Mouse (Mus musculus): ENCODE data around the gene Fam19a4.

Gene Fam19a4

DNA sequence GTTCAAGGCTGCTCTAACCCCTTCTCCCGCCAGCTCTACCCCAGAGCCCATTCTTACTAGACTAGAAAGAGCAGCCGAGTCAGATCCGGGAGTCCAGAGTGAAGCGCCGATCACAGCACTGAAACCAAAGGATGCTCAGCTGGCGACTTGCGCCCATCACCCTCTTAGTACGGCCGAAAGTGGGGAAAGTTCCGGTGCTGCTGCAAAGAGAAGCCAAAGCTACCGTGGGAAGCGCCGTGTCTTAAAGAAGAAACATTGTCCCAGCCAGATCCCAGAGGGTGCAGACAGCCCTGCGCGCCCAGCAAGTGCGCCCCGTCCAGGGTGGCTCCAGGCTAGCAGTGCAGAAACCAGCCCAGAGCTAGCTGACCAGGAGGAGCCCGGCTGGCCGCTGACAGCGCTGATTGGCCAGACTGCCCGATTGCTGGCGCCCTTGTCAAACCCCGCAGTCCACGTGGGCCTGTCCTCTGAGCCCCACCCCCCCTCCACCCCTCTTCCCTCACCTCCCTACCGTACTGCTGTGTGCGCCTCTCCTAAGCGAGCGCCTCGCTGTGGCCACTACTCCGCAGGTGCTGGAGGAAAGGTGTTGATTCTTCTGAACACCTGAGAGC is at the start of gene Fam19a4:
Fam19a4 (minus strand) TSS at position 340 of the 608 bp plus-strand sequence.
- no peak for DNase-seq (ENCODE audit: low read depth, low spot score)

DNA sequence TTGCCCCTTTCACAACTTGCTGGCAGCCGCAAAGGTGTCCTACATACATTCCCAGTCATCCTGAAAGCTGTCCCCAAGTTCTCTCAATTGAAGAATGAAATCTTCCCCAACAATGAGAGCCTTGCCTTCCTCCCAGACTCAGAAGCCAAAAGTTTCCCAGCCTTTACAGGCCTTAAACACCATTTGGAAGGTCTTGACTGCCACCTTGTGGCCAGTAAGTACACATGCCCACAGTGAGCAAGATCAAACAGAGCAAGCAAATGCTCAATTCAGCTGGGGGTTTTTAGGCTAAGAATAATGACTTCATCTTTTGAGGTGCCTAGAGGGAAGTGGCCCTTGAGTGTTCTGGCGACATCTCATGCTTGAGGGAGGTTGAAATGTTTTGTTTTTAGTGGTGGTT is 46.6 kb upstream of the Fam19a4 start:
- peak; percentile 43 for DNase-seq (ENCODE audit: low read depth, low spot score)

DNA sequence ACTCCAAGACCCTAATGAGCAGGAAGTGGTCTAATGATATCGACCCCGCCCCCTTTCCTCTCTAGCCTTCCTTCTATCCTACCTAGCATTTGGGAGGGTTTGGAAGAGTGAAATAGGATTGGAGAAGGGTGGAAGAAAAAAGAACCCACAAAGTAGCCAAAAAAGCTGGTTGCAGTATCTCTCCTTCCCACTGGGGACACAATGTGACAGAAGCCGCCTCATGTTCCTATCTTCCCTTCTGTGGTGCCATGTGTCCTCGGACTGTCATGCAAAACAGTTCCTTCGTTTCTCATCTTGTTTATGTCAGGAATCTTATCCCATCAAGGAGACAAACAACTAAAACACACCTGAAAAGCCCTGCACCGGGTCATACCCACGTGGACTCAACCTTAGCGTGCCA is 45.9 kb upstream of the Fam19a4 start:
- no peak for DNase-seq (ENCODE audit: low read depth, low spot score)

DNA sequence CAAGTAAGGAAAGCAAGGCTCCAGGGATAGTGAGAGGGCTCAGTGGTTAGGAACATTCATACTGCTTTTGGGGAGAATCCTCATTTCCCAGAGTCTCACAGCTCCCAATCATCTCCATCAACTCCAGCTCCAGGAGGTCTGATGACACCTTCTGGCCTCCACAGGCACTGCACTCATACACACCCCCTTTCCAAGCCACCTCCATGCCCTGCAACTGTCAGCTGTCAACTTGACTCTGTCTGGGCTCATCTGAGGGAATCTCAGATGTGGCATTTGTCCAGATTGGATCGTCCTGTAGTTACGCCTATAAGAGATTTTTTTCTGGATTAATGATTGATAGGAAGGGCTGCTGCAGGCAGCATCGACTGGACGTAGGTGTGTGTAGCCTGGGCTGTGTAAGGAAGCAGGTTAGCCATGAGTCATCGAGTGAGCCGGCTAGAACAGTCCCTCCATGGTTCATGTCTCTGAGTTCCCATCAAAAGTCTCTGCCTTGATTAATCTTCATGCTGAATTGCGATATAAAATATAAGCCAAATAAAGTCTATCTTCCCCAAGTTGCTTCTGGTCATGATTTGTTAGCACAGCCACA is 44.1 kb upstream of the Fam19a4 start:
- no peak for DNase-seq (ENCODE audit: low read depth, low spot score)

DNA sequence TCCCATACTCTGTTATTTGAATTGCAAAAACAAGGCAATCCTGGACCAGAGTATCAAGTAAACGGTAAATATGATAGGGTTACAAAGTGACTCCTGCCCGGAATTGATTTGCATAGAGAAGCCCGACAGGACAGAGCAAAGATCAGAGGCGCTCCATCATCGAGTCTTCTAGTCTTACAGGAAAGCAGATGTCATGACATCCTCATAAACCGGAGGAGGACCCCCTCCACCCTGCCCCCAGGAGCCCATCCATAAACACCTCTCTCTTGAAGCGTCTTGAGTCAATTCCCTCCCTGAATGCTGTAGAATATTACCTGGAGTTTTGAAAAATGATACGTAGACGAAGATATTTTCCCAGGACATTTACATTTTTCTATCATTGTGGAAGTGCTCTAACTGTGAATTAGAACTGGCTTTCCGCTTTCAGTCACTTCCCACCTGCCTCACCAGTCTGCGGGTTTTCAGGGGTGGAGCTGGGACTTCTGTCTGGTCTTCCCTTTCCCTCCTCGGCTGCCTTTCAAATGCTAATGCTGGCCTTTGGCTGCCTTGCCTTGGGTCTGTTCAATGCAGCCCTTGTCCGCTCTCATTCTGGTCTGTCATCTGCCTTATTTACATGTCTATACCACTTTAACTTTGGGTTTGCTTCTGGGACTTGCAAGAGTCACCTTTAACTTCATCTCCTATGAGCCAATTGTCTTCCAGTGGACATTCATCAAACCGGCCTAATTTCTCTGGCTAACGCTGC is 41.9 kb upstream of the Fam19a4 start:
- DNase-seq (ENCODE audit: low read depth, low spot score): no peak

DNA sequence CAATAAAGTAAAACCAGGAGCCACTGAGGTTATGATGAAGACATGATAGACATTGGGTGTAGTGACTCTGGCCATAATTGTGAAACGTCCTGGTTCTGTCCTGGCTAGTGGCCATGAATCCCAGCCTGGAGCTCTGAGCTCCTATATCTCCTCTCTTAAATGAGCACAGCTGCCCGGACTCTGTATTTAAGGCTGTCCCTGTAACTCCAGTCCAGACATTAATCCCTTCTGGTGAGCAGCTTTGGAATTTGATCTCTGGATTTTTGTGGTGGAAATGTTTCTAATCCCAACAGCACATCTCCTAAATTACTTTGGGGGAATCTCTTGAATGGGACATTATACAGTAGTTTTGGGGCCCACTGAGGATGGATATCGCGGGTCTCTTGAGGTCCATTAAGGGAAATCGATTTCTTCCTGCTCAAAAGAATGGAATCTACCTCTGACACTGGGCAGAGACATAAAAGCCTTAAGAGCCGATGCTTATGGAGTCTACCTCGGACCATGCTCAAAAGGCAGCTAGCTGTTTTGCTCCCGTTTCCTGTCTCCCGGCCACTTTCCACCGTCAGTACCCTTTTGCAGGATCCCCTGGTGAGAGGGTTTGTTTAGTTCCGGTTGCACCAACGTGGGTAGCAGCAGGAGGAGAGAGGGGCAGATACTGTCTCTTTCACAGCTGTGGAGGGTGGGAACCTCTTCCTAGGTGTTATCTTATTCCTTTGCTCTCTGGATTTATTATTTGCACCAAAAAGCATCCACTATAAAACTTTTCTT is 41.2 kb upstream of the Fam19a4 start:
- DNase-seq (ENCODE audit: low read depth, low spot score): no peak

DNA sequence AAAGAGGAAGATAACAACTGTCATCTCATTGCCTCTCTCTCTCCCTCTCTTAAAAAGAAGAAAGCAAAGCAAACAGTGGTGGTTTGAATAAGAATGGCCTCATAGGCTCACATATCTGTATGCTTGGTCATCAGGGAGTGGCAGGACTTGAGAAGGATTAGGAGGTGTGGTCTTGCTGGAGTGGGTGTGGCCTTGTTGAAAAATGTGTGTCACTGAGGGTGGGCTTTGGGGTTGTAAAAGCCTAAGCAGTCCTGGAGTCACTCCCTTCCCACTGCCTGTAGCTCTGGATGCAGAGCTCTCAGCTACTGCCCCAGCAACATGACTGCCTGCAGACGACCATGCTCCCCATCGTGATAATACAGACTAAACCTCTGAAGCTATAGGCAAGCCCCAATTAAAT is 22.1 kb upstream of the Fam19a4 start:
- DNase-seq (ENCODE audit: low read depth, low spot score): no peak

DNA sequence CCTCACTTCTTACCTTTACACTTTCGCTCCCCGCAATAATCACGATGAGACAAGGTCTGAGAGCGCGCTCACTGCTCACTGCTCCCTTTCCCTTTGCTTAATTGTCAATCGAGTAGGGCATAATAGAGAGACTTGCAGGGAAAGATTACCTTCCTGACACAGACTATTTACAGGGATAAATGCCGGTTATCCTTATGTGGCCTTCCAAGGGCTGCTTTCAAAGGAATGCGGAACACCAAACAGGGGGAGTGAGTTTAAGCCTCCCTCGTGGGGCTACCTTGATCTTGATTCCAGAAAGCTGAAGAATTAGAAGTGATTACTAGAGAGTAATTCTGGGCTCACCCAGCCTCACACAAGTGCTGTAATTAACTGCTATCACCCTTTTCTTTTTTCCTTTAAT is 19.8 kb upstream of the Fam19a4 start:
- DNase-seq (ENCODE audit: low read depth, low spot score): no peak

DNA sequence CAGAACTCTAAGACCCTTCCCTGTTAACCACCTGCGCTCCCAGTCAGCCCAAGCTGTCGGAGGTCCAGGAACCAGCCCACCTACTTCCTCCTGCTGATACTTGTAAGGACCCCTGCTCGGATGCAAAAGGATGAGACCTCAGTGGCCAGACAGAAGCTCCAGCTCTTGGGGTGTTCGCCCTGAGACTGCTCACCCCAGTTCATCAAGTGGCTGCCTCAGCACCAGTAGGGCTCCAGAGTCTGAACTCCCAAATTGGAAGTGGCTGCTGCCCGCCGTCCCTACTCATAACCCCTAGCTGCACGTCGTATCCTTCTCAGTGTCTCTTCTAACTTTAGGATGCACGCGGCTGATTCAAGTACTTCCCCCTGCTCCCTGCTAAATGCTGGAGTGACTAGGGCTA is 614 bp downstream of the Fam19a4 start:
- DNase-seq (ENCODE audit: low read depth, low spot score): no peak

DNA sequence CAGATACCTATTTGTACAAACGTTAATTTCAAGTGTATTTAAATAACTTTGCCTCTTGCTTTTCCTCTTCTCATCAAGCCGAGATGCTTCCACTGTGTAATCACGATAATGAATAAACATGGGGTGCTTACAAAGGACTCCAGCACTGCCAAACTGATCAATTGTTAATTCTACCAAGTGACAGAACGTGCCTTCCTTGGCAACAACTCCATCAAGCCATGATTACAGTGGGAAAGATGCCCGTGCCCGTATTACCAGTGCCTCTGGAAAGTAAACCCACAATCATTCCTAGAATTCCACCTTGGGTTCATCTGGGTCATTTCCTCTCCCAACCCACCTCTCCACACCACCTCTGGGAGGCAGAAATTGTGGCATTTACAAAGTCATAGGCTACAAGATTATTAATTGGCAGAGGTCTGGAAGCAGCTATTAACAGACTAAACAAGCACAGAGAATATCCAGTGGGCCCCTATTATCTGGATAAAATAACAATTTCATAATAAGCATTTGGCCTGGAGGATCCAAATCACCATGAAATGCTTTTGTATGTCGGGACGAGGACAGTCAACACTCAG is 7.9 kb downstream of the Fam19a4 start:
- no peak for DNase-seq (ENCODE audit: low read depth, low spot score)

DNA sequence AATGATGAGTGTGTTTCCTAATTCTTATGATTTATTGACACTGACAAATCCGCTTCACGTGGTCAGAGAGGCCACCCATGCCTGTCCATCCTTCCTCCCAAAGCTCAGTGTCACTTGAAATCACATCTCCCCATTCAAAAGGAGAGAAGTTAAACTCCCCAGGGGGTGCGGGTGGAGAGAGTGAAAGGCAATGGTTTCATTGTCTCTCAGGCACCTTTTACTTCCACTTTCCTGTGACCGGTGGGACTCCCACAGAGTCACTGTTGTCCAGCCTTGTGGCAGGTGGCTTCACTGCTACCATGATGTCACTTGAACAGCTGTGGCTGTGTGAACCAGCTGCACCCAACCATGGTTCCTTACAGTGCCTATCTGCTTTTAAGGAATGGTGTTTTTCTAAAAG is 11.8 kb downstream of the Fam19a4 start:
- no peak for DNase-seq (ENCODE audit: low read depth, low spot score)

DNA sequence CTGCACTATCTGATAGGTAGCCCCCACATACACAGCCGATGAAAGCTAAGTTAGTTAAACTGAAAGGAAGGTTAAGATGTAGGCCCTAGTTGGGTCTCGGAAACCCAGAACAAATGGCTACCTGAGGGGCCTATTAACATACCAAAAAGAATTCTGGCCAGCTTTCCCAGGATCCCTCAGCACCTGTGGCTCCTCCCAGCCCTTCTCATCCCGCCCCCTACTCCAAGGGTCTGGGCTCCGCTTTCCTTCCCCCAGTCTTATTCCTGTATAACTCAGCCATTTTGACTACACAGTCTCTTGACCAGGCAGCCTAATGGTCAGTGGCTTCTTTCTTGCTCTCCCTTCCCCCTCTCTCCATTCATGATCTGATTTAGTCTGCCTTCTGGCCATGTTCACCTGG is 13.7 kb downstream of the Fam19a4 start:
- DNase-seq (ENCODE audit: low read depth, low spot score): no peak

DNA sequence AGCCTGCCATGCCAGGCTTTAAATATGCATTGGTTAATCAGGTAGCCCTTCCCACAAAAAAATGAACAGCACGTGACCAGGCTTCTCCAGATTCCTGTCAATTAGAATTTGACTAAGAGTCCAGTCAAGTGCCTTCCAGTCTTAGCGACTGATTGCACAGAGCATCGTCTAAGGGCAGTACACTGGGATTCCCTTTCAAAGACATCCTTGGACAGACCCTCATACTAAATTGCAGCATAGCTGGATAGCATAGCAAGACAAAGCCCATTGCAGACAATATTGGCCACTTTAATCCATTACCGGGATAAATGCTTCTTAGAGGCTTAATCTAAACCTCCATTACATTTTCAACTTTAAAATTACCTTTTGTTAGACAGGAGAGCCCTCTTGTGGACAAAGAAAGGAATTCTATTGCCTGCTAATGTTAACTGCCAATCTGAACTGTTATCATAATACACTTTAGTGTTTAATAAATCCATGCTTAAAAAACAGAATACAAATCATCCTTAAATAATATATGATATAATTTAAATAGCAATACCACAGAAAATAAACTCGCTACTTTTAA is 33.0 kb downstream of the Fam19a4 start:
- peak; percentile 30 for DNase-seq (ENCODE audit: low read depth, low spot score)

DNA sequence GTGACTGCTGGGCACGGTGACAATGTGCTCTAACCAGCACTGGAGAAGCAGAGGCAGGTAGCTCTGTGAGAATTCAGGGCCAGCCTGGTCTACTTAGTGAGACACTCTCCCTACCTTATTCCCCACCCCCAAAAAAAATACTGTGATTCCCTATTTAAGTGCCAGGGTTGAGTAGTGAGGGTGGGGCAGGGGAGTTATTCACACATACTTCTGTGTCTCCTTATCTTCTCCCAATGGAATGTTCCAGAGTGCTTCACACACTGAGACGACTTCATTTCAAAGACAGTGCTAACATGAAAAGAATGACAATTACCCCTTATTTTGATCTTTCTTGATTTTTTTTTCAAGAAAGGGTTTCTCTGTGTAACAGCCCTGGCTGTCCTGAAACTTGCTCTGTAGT is 40.9 kb downstream of the Fam19a4 start:
- DNase-seq (ENCODE audit: low read depth, low spot score): no peak

DNA sequence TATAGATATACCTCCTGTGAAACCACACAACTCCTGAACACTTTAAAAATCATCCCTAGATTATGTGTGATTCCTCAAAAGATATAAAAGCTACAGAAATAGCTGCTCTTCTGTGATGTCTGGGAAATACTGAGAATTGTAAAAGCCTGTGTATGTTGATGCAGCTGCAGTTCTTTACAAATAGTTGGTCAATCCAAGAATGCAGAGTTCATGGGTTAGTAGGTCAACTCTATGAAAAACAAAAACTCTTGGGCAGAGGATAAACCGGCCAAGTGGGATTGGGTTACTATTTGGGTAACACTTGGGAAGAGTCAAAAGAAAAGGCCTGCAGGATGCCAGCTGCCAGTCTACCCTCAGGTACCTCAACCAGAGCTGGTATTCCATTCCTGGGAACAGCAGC is 43.5 kb downstream of the Fam19a4 start:
- no peak for DNase-seq (ENCODE audit: low read depth, low spot score)

DNA sequence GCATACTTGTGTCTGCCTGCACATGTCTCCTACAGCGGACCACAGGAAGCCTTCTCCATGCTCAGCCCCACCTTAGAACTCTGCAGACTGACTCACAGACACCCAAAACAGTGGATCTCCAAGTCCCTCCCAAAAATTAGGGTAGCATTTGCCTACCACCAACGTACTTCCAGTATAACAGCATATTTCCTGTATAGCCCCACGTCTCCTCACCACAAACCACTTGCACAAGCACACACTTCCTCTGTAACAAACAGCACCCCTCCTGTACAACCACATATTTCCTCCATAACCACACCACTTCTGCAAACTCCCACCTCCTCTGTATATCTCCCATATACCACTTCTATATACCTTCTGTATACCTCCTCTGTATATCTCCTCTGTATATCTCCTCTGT is 44.2 kb downstream of the Fam19a4 start:
- no peak for DNase-seq (ENCODE audit: low read depth, low spot score)

DNA sequence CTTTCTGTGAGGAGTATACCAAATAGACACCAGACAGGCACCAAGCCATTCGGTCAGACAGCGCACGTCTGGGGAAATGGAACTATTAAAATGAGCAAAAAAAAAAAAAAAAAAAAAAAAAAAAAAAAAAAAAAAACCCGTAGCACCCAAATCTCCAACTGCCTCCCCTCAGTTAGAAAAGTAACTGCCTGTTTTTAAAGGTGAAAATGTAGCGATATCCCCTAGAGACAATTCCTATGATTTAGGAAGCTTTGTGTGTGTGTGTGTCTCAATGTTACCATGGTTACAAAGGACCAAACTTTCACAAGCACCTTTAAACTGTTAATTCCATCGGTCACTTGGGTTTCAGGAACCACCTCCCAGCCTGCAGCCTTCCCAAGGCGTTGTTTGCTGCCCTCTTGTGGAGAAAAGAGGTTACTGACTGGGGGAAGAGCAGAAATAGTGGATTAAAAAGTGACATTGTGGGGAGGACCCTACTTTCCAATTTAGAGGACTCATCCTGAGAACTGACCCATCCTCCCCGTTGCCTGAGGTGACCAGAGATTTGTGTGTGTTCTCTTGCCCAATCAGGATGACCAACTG is 53.6 kb downstream of the Fam19a4 start:
- no peak for DNase-seq (ENCODE audit: low read depth, low spot score)

DNA sequence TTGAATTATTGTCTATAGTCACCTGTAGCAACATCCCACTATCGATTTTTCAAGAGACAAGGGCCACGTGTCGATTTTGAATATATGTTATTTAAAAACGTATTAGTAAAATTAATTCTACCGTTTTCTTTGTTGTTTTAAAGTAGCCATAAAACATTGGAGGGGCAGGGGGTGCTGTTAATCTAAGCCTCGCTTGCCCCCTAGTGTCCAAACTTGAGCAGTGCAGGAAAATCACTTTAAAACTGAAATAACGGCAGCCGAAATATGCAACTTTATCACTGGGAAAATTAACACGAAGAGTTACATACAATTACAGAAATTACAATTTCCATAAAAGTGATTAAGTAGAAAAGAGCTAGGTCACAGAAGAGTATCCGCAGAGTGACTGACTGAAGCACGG is 55.2 kb downstream of the Fam19a4 start:
- DNase-seq (ENCODE audit: low read depth, low spot score): no peak

DNA sequence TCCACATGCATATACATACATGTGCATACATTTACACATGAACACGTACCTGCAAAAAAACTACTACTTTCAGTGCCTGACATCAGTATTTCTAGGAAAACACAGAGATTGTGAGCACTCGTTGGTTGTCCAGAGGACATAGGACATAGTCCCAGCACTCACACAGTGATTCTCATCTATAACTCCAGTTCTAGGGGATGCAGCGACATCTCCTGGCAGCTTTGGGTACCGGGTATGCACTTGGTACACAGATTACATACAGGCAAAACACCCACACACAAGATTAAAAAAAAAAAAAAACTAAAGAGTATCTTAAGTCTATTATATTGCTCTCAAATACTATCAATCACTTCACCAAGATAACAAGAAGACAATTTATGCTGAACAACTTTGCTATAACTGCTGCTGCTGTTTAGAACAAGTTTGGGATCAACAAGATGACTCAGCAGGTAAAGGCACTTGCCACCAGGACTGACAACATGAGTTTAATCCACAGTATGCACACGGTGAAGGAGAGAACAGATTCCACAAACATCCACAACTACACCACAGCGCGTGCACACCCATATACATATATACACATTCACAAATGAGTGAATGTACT is 64.6 kb downstream of the Fam19a4 start:
- DNase-seq (ENCODE audit: low read depth, low spot score): no peak

DNA sequence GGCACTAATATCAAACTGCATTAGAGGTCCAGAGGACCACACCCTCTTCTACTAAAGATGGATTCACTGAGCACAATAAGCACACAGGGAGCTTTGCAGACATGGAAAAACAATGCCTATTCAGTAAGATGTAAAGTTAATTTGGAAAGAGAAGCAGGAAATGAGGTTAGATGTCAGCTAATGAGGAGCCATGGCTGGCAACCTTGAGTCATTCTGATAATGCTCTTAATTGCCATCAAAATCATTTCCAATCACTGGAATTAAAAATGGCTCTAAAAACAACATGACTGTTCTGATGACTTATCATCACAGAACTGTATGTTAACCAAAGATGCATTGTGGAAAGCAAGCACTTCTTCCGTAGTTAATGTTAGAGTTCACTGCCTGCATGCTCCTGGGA is 68.5 kb downstream of the Fam19a4 start:
- no peak for DNase-seq (ENCODE audit: low read depth, low spot score)

DNA sequence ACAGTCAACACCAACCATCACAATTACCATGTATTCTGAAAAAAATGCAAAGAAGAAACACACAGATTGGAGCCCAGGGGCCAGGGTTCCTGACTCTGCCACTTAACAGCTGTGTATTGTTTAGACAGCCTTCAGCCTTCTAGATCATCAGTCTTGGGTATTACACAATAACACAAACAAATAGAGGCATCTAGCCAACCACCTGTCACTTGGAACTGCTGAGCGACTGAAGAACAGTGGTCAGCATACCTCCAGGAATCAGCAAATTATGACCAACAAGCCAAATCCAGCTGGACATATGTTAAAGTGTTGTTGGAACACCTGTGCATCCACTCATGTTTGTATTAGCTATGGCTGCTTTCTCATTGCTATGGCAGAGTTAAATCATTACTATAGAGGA is 82.7 kb downstream of the Fam19a4 start:
- no peak for DNase-seq (ENCODE audit: low read depth, low spot score)

Data from retina, adult 2 months (tissue).